Mouse (Mus musculus): ENCODE measurements around the gene Cdkn1a.
"Not testable (repeated sequence)": the region's sequence is repeated elsewhere in the genome, so short reads cannot be mapped to it uniquely, and the experiment has no call there.

The Cdkn1a gene

GRCm38 (mm10) chr17:29080758-29081617, 9.8 kb upstream of the Cdkn1a start:
- no peak for DNase-seq (ENCODE audit: extremely low read depth, insufficient read length, low spot score)

GRCm38 (mm10) chr17:29081618-29082381, 9.0 kb upstream of the Cdkn1a start:
- DNase-seq (ENCODE audit: extremely low read depth, insufficient read length, low spot score): no peak

GRCm38 (mm10) chr17:29083586-29083985, 7.2 kb upstream of the Cdkn1a start:
- no peak for DNase-seq (ENCODE audit: extremely low read depth, insufficient read length, low spot score)

- DNase-seq (ENCODE audit: extremely low read depth, insufficient read length, low spot score): no peak
Observed at GRCm38 (mm10) chr17:29084656-29085055, 6.1 kb upstream of the Cdkn1a start.

- DNase-seq (ENCODE audit: extremely low read depth, insufficient read length, low spot score): no peak
Observed at GRCm38 (mm10) chr17:29085266-29085665, 5.5 kb upstream of the Cdkn1a start.

GRCm38 (mm10) chr17:29086916-29087315, 3.9 kb upstream of the Cdkn1a start:
- no peak for DNase-seq (ENCODE audit: extremely low read depth, insufficient read length, low spot score)

GRCm38 (mm10) chr17:29091348-29091944, 670 bp downstream of the Cdkn1a start:
- DNase-seq (ENCODE audit: extremely low read depth, insufficient read length, low spot score): no peak

- no peak for DNase-seq (ENCODE audit: extremely low read depth, insufficient read length, low spot score)
Observed at GRCm38 (mm10) chr17:29092497-29092896, 1.7 kb downstream of the Cdkn1a start.

GRCm38 (mm10) chr17:29093110-29093952, 2.6 kb downstream of the Cdkn1a start:
- peak; percentile 90 for DNase-seq (ENCODE audit: extremely low read depth, insufficient read length, low spot score)

- DNase-seq (ENCODE audit: extremely low read depth, insufficient read length, low spot score): no peak
Observed at GRCm38 (mm10) chr17:29093961-29094309, 3.2 kb downstream of the Cdkn1a start.

- peak; percentile 87 for DNase-seq (ENCODE audit: extremely low read depth, insufficient read length, low spot score)
Observed at GRCm38 (mm10) chr17:29094310-29095181, 3.8 kb downstream of the Cdkn1a start.

GRCm38 (mm10) chr17:29095201-29095733, 4.5 kb downstream of the Cdkn1a start:
- peak; percentile 98 for DNase-seq (ENCODE audit: extremely low read depth, insufficient read length, low spot score)

GRCm38 (mm10) chr17:29096245-29096644, 5.5 kb downstream of the Cdkn1a start:
- no peak for DNase-seq (ENCODE audit: extremely low read depth, insufficient read length, low spot score)

- DNase-seq (ENCODE audit: extremely low read depth, insufficient read length, low spot score): no peak
Observed at GRCm38 (mm10) chr17:29096851-29097561, 6.2 kb downstream of the Cdkn1a start.

GRCm38 (mm10) chr17:29098291-29098690, 7.5 kb downstream of the Cdkn1a start:
- no peak for DNase-seq (ENCODE audit: extremely low read depth, insufficient read length, low spot score)

GRCm38 (mm10) chr17:29099076-29099475, 8.3 kb downstream of the Cdkn1a start:
- no peak for DNase-seq (ENCODE audit: extremely low read depth, insufficient read length, low spot score)

GRCm38 (mm10) chr17:29100627-29101026, 9.9 kb downstream of the Cdkn1a start:
- no peak for DNase-seq (ENCODE audit: extremely low read depth, insufficient read length, low spot score)

GRCm38 (mm10) chr17:29110356-29110755, 19.6 kb downstream of the Cdkn1a start:
- not testable (repeated sequence) for DNase-seq (ENCODE audit: extremely low read depth, insufficient read length, low spot score)

GRCm38 (mm10) chr17:29111332-29111731, 20.6 kb downstream of the Cdkn1a start:
- no peak for DNase-seq (ENCODE audit: extremely low read depth, insufficient read length, low spot score)

All from 3134 (cell line).